Mouse (Mus musculus): ENCODE data around the gene Trmt1.

Gene Trmt1

DNA sequence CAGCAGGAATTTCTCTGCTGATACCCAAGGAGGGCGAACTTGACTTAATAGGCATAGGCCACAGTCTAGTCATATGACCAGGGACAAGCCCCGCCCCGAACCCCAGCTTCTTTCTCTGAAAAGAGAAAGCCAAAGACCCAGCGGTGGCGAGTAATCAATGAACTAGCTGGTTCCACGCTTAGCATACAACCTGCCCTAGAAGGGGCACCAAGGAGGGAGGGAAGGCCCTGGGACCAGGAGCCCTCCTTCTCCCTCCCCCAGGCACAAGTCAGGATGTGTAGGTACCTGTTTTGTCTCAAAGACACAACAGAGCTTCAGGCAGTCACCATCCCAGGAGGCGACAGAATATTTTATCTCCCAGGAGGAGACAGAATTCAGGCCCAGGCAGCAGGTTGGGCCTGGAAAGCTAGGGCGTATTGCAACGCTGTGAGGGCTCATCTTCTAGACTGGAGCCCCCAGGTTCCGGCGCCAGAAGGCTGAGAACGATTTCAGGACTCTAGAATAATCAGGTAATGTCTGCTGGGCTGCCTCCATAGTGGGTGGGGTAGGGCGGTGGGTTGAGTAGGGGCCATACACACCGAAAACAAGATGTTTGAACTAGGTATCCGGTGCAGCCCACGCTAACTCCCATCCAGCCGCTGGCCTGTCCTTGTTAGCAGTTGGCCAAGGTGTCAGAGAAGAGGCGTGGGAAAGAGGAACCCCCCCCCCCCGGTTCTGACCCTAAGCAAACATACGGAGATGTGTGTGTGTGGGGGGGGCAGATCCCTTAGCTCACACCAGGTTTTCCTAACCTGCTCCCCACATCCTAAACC lies at the start of gene Trmt1:
Gene Trmt1 (plus strand): TSS at position 117 of the 812 bp plus-strand sequence.
- peak; percentile 52 for DNase-seq

DNA sequence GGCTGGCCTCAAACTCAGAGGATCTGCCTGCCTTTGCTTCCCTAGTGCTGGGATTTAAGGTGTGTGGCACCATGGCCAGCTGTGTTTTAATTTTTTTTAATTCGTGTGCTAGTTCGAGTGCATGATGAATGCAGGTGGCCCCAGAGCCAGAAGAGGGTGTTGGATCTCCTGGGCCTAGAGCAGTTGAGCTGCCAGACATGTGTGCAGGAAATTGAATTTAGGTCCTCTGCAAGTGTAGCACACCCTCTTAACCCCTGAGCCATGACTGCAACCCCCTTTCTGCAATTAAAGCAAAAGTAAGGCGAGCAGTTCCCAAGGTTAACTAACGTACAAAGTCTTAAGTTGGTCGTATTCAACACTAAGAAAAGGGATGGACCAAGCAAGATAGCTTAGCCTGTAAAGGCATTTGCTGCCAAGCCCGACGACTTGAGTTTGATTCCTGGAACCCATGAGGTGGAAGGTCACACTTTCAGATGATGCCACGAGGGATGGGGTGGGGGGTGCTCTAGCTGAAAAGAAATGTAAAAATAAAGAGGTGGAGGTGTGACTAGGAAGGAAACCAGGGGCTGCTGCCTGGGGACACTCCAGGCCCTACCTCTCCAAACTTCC lies 48.1 kb upstream of the Trmt1 start:
- peak; percentile 58 for DNase-seq

- peak; percentile 74 for DNase-seq
Observed at GRCm38 (mm10) chr8:84638555-84639161, 47.4 kb upstream of the Trmt1 start.

DNA sequence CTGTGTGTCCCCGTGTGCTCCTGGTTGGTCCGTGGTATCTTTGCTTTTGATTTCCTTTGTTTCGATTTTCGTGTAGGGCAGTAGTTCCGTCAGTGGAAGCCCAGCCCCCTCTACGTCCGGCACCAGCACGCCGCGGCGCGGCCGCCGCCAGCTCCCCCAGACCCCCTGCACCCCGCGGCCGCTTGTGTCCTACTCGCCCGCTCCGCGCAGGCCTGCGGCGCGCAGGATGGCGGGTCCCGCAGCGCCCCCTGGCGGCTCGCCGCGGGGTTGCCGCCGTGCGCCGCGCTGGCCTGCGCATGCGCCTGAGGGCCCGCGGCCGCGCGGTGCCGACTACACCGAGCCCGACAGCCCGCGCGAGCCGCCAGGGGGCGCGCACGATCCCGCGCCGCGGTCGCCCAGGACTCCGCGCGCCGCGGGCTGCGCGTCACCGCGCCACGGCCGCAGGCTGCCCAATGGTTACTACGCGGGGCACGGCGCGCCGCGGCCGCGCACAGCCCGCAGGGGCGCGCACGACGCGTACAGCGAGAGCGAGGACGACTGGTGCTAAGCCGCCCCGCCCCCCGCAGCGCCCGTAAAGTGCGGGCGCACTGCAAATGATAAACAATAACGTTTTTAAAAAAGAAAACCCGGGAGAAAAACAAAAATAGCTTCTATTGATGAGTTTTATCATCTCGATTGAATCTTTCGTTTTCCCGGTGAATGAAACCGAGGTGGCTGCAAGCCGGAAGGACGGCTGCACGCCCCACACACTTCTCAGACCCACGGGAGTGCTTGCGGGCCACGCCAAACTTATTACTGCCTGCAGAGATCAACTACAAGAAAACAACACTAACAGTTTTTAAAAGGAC lies 46.7 kb upstream of the Trmt1 start:
- DNase-seq, result peak; percentile 94

DNA sequence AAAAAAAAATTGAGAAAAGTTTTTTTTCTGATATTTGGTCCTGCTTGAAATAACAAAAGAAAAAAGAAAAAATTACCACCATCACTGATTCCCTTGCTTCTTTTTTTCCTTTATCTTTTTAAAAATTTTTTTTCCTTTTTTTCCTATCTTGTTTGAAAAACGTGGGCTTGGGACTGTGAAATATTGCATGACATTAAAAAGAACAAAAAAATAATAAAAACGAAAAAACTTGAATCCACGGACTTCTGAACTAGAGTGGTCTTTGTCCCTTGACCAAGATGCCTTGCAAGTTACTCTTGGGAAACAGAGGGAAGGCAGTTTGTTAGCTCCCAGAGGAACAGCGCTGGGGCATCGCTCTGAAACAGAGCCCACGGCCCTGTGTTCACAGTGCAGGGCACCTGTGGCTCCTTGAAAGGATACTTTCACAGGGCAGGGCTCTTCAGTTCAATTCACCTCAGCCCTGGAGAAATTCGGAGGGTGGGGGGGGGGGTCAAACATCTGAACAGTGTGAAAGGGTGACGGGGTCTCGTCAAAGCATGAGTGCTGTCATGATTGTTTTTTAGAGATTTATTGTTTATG lies 46.0 kb upstream of the Trmt1 start:
- DNase-seq, result no peak

GRCm38 (mm10) chr8:84640617-84641294 lies 45.4 kb upstream of the Trmt1 start:
- no peak for DNase-seq

- DNase-seq, result no peak
Observed at GRCm38 (mm10) chr8:84641578-84642361, 44.3 kb upstream of the Trmt1 start.

DNA sequence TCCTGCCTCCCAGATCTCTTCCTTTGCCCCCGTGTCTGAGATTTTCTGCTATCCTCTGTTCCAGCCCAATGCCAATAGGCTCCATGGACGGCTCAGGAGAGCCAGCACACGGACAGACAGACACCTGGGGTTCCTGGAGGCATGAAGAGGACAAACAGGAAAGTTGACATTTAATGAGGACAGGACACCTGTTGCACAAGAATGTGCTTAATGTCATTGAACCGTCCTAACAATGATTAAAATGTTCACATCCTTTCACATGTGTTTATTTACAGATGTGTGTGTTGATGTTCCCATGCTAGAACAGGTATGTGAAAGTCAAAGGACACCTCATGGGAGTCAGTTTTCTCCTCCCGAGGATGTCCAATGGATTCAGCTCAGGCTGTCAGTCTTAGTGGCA lies 43.1 kb upstream of the Trmt1 start:
- DNase-seq, result no peak

DNA sequence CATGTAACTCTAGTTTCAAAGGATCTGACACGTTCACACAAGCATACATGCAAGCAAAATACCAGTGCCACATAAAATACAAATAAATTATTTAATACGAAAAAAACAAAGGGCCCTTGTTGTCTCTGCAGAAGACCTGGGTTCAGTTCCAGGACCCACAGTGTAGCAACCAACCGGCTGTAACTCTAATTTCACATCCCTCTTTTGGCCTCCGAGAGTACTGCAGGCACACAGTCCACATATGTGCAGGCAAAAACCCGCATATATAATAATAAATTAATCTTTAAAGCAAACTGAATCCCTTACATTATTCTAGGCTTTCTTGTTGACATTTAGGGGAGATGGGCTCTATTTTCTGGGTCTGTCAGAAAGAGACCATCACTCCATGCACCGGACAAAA lies 39.3 kb upstream of the Trmt1 start:
- DNase-seq, result no peak

DNA sequence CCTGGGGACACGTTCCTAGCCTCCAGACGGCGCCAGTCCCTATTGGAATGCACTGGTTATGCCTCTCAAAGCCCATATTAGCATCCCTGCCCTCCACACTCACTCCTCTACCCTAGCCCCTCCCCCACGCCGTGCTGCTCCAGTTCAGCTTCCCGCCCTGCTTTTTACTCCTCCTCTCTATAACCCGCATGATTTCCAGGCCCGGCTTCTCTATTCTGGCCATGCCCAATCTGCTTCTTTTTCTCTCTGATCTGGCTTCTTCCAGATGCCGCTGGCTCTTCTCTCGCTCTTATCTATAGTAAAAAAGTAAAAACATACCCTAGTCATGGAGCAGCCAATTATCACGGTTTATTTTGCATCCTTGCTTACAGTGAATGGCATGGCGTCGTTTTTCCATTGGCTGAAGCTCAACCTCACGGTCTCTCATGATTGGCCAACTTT lies 38.6 kb upstream of the Trmt1 start:
- DNase-seq, result no peak

DNA sequence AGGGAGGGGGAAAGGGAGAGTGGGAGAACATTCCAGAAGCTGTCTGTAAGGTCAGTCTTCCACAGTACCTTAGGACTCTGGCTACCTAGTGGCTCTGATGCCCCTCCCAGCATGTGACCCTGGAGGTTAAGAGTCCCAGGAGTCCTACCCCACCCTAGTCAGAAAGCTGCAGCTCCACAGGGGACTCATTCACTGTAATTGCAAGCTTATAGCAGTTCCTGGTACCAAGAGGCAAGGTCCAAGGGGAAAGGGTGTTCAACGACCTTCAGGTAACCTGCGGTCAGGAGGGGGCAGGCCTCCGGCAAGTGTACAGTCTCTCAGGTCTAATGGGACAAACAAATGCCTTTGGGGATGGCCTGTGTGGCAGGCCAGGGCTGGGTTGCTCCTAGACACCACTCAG lies 35.9 kb upstream of the Trmt1 start:
- DNase-seq, result no peak

DNA sequence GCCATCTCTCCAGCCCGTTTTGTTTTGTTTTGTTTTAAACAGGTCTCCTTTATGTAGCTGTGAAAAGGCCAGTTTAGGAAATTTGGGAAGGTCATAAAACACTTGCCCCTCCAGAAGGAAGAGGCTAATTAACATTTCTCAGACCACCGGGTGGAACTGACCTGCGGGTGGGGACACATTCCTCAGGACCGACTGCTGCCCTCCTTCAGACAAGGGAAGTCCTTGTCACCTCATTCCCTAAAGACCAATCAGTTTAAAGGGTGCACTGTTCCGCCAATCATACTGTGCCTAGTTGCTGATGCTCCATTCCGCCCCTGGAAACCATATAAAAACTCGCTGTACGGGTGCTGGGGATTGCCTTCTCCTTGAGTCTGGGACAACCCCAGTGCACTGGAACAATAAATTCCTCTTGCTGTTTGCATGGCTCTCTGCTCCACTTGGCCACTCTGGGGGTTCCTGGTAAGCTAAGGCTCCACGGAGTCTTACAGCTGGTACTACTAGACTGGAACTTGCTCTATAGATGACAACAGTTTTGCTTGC lies 32.9 kb upstream of the Trmt1 start:
- no peak for DNase-seq

DNA sequence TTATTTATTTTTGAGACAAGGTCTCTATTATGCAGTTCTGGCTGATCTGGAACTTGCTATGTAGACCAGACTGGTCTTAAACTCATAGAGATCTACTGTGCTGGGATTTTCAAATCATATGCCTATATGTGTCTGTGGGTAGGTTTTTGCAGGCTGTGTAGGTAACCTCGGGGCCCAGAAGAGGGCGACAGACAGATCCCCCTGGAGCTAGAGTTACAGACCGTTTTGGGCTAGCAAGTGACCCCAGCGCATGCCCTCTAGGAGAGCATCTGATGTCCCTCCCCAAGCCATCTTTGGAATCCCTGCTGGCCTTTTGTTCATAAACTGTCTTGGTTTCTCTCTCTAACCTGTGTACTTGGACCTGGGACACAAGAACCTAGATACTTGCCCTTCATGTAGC lies 31.5 kb upstream of the Trmt1 start:
- DNase-seq, result no peak

- DNase-seq, result no peak
Observed at GRCm38 (mm10) chr8:84655336-84656190, 30.5 kb upstream of the Trmt1 start.

GRCm38 (mm10) chr8:84656191-84656525 lies 29.9 kb upstream of the Trmt1 start:
- DNase-seq, result no peak

DNA sequence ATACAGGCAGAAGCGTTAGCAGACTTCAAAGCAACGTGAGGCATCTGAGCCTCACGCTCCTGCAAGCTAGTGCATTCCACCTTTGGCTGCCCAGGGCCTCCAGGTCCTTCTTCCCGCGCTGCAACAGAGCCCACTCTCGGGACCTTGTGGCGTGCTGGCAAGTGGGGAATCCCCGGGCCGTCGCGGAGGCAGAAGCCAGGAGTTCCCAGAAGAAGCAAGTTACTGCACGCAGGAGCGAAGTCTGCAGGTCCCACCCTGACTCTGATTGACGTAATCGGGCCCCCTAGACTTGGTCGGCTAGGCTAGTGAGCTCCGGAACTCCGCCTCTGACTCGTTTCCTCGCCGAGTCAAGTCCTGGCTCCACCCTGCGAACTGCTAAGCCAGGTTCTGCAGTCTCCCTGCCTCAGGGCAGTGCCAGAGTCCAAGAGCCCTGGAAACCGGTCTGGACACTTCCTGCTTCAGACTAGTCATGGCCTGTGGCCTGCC lies 29.4 kb upstream of the Trmt1 start:
- DNase-seq, result peak; percentile 66

GRCm38 (mm10) chr8:84657203-84657602 lies 28.9 kb upstream of the Trmt1 start:
- DNase-seq, result no peak

- no peak for DNase-seq
Observed at GRCm38 (mm10) chr8:84657680-84658079, 28.4 kb upstream of the Trmt1 start.

- no peak for DNase-seq
Observed at GRCm38 (mm10) chr8:84658951-84659350, 27.2 kb upstream of the Trmt1 start.
